Mouse (Mus musculus) 416B (cell line): ENCODE results near the gene Kctd12b.
A peak's percentile ranks its signal among the peaks of the same experiment; 100 is the strongest.
"Not testable (repeated sequence)": the region's sequence is repeated elsewhere in the genome, so short reads cannot be mapped to it uniquely, and the experiment has no call there.

Source experiments
- DNase-seq: peaks from one replicate; pipeline ENCODE4 v3.0.0; 2011; ENCODE audit warnings: low read depth

The Kctd12b gene

DNA sequence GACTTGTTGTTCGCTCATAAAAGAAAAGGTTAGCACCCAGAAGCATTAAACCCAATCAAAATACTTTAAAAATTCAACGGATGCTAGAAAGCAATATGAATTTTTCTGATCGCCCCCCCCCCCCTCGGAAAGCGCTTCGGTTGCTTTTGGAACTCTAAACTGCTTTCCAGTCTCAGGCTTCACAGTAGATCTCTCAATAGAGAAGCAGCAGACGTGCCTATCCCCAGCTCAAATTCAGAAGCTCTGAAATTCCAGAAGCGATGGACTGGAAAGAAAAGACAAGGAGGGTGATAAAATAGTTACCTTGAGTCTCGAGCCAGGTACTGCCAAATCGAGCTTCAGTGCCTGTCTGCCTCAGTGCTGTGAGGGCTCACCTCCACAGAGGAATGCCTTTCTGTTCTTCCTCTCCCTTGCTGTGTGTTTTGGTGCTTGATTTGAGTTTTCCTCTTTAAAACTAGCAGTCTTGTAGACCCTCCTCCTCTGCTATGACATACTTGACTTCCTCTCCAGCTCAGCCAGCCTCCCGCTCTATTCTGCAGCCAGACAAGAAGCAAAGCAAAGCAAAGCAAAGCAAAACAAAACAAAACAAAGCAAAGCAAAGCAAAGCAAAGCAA lies at the start of gene Kctd12b:
Gene Kctd12b, minus strand, starts transcription at position 610 of the 614 bp plus-strand sequence.
- DNase-seq: no peak

DNA sequence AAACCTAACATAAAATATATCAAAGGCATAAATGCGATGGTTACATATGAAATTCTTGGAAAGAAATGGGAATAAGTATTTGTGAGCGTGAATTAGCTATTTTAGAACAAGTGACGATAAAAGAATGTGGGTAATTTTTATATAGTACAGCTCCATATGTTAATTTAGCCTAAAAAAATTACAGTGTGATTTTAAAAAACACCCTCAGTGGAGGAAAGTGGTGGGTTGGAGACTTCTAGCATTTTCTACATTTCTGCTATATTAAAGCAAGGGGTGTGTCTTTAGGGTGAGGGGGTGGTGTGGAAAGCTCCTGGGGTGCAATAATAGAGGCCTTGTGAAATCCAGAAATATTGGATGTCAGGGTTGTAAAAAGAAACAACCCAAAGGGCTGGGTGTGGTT lies 46.3 kb upstream of the Kctd12b start:
- no peak for DNase-seq

- no peak for DNase-seq
These were observed 39.5 kb upstream of the Kctd12b start for GRCm38 (mm10) chrX:153735697-153736096.

GRCm38 (mm10) chrX:153724400-153724799 lies 28.2 kb upstream of the Kctd12b start:
- peak; percentile 51 for DNase-seq

DNA sequence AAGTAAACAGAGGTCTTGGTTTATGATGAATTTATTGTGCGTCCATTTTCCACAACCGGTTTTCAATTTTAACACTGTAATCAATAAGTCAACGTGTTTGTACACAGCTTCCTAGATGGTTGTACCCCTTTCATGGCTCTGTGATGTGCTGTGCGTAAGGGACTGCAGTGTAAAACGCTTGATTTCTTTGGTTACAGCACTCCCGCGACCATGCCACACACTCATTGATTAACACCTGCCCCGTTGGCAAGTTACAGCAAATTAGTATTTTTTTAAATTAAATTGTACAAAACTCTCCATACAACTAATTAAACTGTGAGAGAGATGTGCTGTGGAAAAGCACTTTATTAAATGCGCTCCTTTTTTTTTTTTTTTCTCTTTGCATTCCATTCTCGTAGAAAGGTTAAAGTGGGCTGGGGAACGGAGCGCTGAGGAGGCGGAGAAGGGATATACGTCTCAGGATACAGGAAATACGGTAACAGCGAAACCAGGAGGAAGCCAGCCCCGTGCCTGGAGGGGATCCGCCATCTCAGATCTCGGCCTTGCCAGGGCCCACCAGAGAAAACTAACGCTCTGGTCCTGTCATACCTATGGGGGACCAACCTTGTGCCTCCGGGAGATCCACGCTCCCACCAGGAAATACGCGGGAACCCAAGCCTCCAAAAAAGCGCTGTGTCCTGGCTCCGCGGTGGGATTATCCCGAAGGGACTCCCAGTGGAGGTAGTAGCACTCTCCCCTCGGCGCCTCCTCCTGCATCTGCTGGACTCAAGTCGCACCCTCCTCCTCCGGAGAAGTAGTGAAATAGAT lies 27.1 kb upstream of the Kctd12b start, which contains the start of gene Nbdy:
Gene Nbdy, plus strand, starts transcription at position 481 of the 807 bp plus-strand sequence.
- DNase-seq: peak; percentile 72

DNA sequence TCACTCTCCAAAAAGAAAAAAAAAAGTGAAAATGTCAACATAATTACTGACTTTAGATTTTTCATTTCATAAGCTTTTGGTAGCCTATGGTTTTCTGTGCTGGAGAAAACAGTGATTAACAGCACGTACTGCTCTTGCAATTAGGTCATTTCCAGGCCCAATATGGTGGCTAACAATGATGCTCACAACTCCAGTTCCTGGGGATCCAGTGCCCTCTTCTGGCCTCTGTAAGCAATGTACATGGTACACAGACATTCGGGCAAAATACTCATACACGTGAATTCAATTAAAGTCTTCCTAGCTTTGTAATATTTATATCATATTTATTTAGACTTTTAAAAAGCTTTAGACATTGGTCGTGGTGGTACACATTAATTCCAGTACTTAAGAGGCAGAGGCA lies 23.4 kb upstream of the Kctd12b start:
- DNase-seq: peak; percentile 71

DNA sequence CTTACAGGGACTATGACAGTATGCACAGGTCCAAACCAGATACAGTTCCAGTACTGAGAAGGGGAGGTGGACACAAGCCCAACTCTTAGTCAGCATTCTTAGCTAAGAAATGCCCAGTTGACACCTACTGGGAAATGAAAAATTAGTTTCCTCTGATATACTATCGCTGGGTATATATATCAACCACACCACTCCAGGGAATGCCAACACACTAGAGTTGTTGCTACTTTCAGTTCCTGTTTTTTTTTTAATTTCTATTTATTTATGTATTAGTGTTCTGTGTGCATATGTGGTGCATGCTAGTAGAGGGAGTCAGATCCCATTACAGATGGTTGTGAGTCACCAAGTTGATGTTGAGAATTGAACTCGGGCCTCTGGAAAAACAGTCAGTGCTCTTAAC lies 20.5 kb upstream of the Kctd12b start:
- DNase-seq: no peak

DNA sequence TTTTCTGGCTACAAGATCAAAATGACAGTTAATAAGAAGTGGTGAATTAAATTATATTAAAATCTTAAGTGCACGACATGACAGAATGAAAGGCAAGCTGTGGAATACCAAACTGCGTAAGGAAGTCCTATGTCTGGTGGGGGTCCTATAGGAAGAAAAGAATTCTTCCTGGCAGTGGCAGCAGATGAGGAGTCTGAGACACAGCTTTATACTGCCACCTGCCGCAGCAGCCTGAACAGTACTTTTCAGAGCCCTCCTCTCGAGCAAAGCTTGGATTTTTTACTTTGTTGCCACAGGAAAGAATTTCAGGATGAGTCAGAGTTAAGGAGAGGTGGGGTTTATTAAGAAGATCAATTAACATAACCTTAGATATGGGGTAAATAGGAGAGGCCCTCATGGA lies 11.5 kb upstream of the Kctd12b start:
- DNase-seq: no peak

DNA sequence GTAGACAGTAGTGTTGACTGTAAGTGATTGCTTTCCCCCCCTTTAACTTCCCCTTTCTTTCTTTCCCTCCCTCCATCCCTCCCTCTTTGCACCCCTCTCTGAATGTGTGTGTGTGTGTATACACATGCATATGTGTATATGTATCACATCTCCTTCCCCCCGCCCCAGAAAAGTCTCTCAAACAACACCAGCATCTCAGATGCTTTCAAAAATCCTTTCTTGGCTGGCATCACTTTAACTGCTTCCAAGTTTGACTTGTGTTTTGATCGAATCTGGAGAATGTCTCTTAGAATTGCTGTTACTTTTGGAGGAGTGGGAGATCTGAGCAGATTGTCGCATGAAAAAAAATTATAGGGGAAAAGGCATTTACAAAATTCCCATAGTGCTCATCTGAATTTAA lies 4.3 kb upstream of the Kctd12b start:
- no peak for DNase-seq

- DNase-seq: not testable (repeated sequence)
These were observed 28.0 kb downstream of the Kctd12b start for GRCm38 (mm10) chrX:153668233-153668632.

- DNase-seq: peak; percentile 31
These were observed 31.3 kb downstream of the Kctd12b start for GRCm38 (mm10) chrX:153664903-153665302.

DNA sequence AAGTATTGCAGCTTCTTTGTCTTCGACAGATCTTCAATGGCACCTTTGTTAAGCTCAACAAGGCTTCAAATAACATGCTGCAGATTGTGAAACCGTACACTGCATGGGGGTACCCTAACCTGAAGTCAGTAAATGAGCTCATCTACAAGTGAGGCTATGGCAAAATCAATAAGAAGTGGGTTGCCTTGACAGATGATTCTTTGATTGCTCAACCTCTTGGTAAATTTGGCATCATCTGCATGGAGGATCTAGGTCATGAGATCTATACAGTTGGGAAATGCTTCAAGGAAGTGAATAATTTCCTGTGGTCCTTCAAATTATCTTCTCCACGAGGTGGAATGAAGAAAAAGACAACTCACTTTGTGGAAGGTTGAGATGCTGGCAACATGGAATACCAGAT lies 39.2 kb downstream of the Kctd12b start:
- DNase-seq: peak; percentile 5

DNA sequence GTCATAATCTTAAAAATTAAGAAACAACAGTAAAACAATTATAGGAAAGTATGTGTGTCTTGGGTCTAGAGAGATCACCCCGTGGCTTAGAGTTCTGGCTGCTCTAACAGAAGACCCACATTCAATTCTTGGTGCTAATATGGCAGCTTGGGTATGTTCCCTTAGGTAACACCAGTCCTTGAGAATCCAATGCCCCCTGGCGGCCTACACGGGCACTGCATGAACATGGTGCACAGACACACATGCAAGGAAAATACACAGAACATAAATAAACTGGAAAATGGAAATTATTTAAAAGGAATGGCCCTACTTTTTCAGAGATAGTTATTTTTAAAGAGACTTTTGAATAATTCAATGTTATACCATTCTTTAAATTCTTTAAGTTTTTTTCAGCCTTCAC lies 55.6 kb downstream of the Kctd12b start:
- DNase-seq: peak; percentile 13

DNA sequence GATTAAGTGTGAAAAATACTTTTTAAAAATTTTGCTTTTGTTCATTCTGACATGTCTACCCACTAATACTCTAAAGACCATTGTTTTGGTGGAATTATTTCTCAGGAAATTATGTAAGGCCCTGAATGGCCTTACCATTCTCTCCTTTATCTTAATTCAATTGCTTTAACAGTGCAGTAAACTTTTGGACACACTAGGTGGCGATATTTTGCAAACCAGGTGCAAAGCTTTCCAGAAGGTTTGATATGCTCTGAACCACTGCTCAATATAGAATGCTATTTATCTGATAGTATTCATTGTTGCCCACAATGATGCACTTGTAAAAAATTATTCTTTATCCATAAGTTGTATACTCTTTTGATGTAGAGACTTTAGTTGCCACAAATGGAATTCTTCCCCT lies 59.9 kb downstream of the Kctd12b start:
- DNase-seq: peak; percentile 36
